Mouse (Mus musculus): ENCODE measurements around the gene Alox12.

Alox12 gene

DNA sequence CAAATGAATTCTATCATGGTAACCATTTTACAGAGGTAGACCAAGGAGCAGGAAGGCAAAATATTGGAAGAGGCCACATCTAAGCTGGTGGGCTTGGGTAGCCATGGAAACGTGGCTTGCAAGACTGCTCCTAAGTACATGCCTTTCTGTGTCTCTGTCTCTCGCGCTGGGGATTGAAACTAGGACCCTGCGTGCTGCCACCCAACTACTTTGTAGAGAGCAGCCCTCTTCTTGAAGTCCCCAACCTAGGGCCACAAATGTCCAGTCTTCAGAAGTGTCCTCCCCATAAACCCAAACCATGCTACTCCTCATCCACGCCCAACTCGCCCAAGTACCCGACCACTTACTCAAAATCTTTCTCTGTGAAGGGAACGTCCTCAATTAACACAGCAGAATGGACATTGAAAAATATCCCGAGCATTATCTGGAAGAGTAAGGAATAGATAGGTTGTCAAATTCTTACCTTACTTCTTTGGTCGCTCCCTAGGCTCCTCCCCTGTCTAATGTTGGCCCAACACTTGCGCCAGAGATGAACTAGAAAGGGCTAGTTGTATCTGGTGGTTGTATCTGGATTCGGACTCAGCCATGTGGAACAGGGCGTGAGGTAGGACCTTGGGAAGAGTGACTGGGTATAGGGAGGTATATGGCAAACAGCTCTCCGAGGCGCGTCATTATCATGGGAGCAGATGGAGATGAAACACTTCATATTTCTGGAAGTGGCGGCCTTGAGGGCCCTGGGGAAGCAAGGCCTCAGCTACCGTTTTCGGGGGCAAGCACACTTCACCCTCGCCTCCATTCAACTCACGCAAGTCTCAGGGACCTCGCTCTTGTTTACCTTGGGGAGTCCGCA lies 16.3 kb downstream of the Alox12 start:
- DNase-seq: no peak

GRCm38 (mm10) chr11:70237457-70238167 lies 17.5 kb downstream of the Alox12 start, which contains the start of gene 0610010K14Rik:
Gene 0610010K14Rik (minus strand): TSS chr11:70237914.
- DNase-seq: peak; percentile 98

- DNase-seq: no peak
Measured at GRCm38 (mm10) chr11:70236717-70237116, 18.4 kb downstream of the Alox12 start.

GRCm38 (mm10) chr11:70235254-70235900 lies 19.8 kb downstream of the Alox12 start:
- no peak for DNase-seq

- DNase-seq: no peak
Measured at GRCm38 (mm10) chr11:70234497-70234896, 20.7 kb downstream of the Alox12 start.

DNA sequence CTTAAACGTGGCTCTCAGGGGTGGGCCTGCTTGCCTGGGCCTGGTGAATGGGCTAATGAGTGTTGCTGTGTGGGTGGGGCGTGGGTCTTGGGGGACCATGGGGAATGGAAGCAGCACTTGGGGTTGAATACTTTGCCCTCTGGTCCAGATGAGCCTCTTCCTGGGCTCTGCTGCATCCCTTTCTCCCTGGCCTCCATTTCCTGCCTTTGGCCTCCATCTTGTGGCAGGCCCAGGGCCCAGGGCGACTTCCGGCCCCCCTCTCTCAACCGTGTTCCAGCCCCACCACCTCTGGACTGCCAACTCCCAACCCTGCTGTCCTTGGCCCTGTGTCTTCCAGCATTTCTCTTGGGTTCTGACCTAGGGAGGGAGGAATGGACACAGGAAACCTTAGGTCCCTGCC lies 21.1 kb downstream of the Alox12 start:
- DNase-seq: no peak

DNA sequence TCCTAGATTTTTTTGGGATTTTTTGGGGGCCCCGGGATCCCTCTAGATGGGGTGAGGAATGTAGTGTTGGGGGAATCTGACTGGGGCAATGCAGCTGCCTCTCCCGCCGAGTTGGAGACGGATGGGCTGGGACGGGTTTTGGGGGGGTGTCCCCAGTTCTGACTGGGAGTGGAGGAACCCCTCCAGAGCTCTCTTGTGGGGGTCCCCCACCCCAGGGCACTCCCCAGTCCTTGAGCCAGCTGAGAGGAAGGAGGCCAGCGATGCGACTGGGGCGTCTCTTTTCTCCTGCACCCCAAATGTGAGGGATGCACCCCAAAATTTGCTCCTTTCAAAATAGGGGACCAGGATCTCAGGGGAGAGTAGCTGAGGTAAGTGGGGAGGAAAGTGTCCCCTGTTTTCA lies 22.1 kb downstream of the Alox12 start:
- no peak for DNase-seq

DNA sequence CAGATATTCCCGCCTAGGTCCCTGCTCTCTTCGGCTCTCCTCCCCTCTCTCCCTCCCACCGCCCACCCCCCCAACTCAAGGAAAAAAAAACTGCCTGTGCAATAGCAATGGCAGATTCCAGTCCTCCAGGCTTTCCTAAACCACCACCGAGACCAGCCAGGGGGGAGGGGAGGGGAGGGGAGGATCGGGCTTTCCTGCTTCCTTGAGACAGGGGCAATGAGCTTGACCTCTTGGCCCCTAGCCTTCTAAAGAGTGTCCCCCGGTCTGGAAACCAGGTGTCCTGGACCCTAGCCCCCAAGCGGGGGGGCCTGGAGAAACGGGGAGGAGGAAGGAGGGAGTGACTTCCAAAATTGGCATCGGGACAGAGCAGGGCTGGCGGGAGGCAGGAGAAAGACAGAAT lies 22.6 kb downstream of the Alox12 start:
- DNase-seq: no peak

GRCm38 (mm10) chr11:70230239-70230727 lies 24.9 kb downstream of the Alox12 start:
- DNase-seq: peak; percentile 90

DNA sequence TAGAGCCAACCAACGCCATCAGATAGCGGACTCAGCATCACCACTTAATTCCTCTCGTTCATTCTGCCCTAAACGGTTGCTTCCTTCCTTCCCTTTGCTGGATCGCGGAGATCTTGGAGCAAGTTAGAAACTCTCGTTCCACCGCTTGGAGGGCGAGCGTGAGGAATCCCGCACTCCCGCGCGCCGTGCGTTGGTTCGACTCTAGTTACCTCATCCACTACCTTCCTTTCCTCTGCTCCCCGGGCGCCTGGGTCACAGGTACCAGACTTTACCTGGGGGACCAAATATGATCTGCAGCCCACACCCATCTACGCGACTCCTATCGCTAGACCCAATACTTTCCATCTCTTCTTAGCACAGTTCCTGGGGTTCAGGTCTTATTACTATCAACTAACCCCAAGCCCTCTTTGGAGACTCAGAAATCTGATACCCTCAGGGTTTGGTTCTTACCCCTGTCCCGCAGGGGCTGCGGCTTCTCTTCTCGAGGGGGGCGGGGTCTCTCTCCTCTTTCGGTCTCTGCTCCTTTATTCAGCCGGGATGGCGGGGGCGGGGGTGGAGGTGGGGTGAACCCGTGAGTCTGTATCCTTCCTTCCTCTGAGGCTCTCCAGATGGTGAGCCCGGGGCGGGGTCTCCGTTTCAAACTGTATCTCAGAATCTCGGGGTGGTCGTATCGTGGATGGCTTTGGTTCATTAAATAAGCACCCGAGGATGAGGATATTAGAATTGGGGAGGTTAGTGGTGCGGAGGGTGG lies 25.7 kb downstream of the Alox12 start, which contains the start of gene Bcl6b:
Gene Bcl6b, minus strand, starts transcription at position 539 of the 751 bp plus-strand sequence.
- no peak for DNase-seq

DNA sequence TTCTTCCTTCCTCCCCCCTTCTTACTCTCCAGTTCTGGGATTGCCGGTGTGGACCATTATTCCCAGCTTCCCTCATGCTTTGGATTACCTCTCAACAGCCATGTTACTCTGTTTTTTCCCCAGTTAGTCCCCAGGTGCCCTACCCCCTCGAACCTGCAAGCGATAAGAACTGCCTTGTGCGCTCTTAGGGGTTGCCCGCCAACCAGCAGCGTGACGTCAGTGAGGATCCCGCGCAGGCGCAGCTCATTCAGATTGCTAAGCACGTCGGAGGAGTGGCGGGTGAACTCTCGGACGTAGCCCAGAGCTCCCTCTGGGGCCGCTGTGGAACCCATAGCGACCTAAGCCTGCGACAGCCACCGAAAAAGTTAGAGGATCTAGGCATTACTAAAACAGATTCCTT lies 26.3 kb downstream of the Alox12 start:
- peak; percentile 93 for DNase-seq

DNA sequence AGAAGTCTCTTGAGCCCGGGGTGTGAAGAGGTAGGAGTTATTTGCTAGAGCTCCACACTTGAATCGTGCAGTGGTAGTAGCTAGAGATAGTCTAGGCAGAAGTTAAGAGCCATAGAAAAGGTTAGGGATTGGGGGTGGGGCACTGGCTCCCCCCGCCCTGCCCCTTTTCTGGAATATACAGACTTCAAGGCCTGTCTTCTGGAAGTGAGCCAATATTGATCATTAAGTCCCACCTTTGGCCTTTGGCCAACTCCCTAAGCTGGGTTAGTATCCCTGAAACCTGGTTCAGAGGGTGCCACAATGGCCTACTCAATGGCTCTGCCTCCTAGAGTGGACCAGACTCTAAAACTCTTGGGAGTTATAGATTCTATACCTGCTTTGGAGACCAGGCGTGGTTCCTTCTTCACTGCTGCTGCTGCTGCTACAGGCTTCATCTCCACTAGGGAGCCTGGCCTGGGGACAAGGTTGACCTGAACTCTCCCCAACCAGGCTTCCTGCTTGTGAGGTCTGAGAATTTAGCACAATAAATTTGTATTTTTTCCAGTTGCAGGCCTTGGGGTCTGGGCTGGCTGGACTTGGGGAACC lies 27.4 kb downstream of the Alox12 start:
- no peak for DNase-seq

- no peak for DNase-seq
Measured at GRCm38 (mm10) chr11:70227126-70227525, 28.0 kb downstream of the Alox12 start.

DNA sequence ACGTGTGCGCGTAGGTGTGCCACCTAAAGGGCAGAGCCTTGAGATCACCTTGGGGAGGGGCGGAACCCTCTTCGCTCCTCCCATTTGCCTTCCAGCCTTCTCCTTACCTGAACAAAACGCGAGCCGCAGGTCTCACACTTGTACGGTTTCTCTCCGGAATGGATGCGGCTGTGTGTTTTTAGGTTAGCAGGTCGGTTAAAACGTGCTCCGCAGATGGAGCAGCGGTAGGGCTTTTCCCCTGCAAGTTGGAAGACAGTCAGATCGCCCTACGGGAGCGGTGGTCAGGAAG lies 28.6 kb downstream of the Alox12 start:
- DNase-seq: no peak

DNA sequence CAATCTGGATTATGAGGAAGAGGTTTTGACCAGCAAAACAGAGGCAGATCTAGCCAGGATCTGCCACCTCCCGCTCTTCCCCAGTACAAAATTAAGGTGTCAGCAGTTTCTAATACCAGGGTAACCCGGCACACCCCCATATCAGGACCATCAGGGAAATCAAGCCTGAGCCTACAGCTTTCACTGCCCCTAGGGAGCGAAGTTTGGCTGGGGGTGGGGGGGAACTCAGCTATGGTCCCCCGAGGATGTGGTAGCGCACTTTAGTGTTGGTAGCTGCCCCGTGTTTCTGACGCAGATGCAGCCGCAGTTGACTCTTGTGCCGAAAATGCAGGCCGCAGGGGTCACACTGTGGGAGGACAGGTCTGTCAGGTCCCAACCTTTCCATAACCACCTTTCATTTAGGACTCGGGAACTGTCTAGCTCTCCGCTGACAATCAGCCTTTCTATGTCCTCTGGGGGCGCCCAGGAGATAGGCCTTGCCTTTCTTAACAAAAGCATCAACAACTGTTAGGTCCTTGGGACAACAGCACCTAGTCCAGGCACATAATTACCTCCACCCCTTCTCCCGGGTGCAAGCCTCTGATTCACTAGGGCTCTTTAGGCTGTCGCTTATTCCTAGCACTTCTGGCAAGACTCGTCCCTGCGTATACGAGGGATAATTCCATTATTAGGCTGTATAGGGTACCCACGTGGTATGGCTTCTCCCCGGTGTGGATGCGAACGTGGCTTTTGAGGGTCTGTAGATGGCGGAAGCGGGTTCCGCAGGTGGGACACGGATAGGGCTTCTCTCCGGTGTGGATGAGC lies 29.2 kb downstream of the Alox12 start:
- DNase-seq: no peak

- no peak for DNase-seq
Measured at GRCm38 (mm10) chr11:70223724-70224123, 31.4 kb downstream of the Alox12 start.

DNA sequence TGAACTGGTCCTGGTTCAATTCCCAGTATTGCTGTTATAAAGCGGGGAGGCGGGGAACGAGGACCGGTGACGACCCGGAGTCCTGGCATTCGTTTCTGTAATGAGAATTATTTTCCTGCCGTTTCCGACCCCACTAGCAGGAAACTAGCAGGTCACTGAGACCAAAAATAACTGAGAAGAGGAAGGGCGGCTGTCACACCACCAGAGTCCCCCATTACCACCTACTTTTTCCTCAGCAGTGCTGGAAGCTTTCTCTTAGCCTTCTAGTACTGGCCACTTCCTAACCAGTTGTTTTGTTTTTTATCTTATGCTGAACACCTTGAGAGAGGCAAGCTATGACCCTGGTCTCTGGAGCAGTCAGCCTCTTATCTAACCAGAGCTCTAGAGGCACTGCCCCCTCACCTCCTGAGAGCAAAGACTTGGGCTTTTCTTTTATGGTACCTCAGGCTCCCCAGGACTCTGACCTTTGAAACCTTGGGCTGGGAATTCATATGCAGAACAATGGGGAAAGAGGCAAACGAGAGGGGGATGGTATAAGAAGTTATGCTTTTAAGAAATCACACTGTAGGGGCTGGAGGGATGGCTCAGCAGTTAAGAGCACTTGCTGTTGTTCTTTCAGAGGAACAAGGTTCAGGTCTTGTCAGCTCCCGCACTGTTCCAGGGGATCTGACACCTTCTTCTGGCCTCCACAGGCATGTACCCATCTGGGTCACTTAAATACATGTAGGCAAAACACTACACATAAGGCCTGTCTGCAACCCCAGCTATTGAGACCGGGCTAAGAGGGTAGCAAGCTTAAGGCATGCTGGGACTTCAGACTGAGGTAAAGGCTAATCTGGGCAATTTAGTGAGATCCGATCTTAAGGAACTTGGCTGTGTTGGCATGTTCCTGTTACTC lies 33.3 kb downstream of the Alox12 start:
- DNase-seq: no peak

DNA sequence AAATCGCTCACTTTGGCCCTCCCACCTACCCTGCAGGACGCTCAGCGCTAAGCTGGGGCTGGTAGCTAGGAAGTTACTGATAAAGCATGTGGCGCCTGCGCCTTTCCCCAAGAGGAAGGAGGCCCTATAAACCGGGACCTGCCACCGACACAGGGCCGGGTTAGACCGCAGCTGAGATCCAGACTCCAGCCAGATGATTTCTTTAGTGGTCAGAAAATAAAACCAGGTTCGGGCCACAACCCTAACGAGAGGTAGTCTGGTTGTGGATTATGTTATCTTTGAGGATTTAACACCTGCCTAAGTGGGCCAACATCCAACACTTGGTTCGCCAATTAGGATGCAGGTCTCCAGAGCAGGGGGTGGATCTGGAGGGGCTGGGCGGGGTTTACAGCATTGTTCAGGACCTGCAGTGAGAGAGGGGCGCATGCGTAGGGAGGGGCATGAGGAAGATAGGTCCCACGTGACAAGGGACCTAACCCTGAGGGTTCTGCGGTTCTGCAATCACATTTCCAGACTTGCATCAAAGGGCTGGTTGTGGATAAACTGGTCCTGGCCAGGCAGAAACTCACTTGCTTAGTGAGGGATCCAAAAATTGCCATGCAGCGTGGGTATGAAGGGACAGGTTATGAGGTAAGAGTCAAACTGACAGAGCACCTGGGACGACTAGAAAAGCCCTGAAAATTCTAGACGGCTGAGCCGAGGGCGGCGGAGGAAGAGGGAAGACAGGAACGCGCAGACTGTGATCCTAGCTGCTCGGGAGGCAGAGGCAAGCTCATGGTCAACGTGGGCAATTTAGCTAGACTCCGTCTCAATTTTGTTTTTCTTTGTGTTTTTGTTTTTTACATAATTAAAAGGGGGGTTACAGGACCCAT lies 34.2 kb downstream of the Alox12 start, which contains the start of gene Slc16a13:
Gene Slc16a13, minus strand, starts transcription at position 334 of the 872 bp plus-strand sequence.
- DNase-seq: peak; percentile 95

- no peak for DNase-seq
Measured at GRCm38 (mm10) chr11:70220323-70220722, 34.8 kb downstream of the Alox12 start.
